Mouse (Mus musculus) ZHBTc4 (cell line): ENCODE results near the gene Ift140.

Experiments used
- DNase-seq: peaks from one replicate; pipeline ENCODE4 v3.0.0-alpha.2; 2011; ENCODE audit warnings: low read depth, low spot score

The Ift140 gene

GRCm38 (mm10) chr17:25015655-25016291, at the start of gene Ift140, which contains the start of gene Cramp1l:
TSS of gene Ift140 (plus strand) at chr17:25016085.
TSS of gene Cramp1l (minus strand) at chr17:25015788.
- DNase-seq = peak; percentile 100

- no peak for DNase-seq
Observed at GRCm38 (mm10) chr17:24987221-24987620, 28.7 kb upstream of the Ift140 start.

GRCm38 (mm10) chr17:24994721-24995120, 21.2 kb upstream of the Ift140 start:
- DNase-seq = no peak

- no peak for DNase-seq
Observed at GRCm38 (mm10) chr17:25005102-25005501, 10.8 kb upstream of the Ift140 start.

- DNase-seq = no peak
Observed at GRCm38 (mm10) chr17:25007480-25007879, 8.4 kb upstream of the Ift140 start.

GRCm38 (mm10) chr17:25013606-25014501, 2.0 kb upstream of the Ift140 start:
- peak; percentile 60 for DNase-seq

GRCm38 (mm10) chr17:25014841-25015570, 879 bp upstream of the Ift140 start:
- peak; percentile 39 for DNase-seq

- peak; percentile 91 for DNase-seq
Observed at GRCm38 (mm10) chr17:25016292-25017132, 627 bp downstream of the Ift140 start.

- peak; percentile 43 for DNase-seq
Observed at GRCm38 (mm10) chr17:25036183-25036582, 20.3 kb downstream of the Ift140 start.

GRCm38 (mm10) chr17:25044879-25045278, 29.0 kb downstream of the Ift140 start:
- no peak for DNase-seq

GRCm38 (mm10) chr17:25045281-25045680, 29.4 kb downstream of the Ift140 start:
- DNase-seq = no peak

GRCm38 (mm10) chr17:25047143-25047542, 31.3 kb downstream of the Ift140 start:
- DNase-seq = no peak

- DNase-seq = no peak
Observed at GRCm38 (mm10) chr17:25053274-25053673, 37.4 kb downstream of the Ift140 start.

- peak; percentile 17 for DNase-seq
Observed at GRCm38 (mm10) chr17:25057041-25057440, 41.2 kb downstream of the Ift140 start.

- no peak for DNase-seq
Observed at GRCm38 (mm10) chr17:25063261-25063660, 47.4 kb downstream of the Ift140 start.

GRCm38 (mm10) chr17:25063872-25064271, 48.0 kb downstream of the Ift140 start:
- no peak for DNase-seq

- DNase-seq = no peak
Observed at GRCm38 (mm10) chr17:25064351-25064750, 48.5 kb downstream of the Ift140 start.

- no peak for DNase-seq
Observed at GRCm38 (mm10) chr17:25065189-25065588, 49.3 kb downstream of the Ift140 start.

GRCm38 (mm10) chr17:25066595-25066994, 50.7 kb downstream of the Ift140 start:
- no peak for DNase-seq

GRCm38 (mm10) chr17:25067442-25067851, 51.6 kb downstream of the Ift140 start:
- no peak for DNase-seq

- no peak for DNase-seq
Observed at GRCm38 (mm10) chr17:25068690-25069089, 52.8 kb downstream of the Ift140 start.
